Mouse (Mus musculus) macrophage (primary cell): ENCODE results near the gene Fyttd1. TPM values are rescaled to one million over a fixed set of nuclear protein-coding genes. Genes with fewer than 3 reads are reported as not detected.
"Not testable (repeated sequence)": the region's sequence is repeated elsewhere in the genome, so short reads cannot be mapped to it uniquely, and the experiment has no call there.

Source experiments
- H3K27ac ChIP-seq: fragments of 350-480 bp; formaldehyde crosslinking; 2 replicates; pipeline ENCODE4 v1.9.0; 2021
- H3K36me3 ChIP-seq: fragments of 350-480 bp; formaldehyde crosslinking; 2 replicates; pipeline ENCODE4 v1.9.0; 2021; ENCODE audit errors: inconsistent target
- H3K4me3 ChIP-seq: fragments of 350-480 bp; formaldehyde crosslinking; 2 replicates; pipeline ENCODE4 v1.9.0; 2021; ENCODE audit errors: inconsistent target
- H3K79me2 ChIP-seq: fragments of 350-480 bp; formaldehyde crosslinking; 2 replicates; pipeline ENCODE4 v1.9.0; 2021; ENCODE audit errors: inconsistent target
- WGBS: methylation state at CpG from one replicate; pipeline ENCODE4 v1.1.7; 2026; ENCODE audit warnings: inconsistent platforms; ENCODE audit not compliant: missing documents; 5-methylcytosine and 5-hydroxymethylcytosine counted together
- polyA plus RNA-seq: library from polyadenylated mRNA; stranded (reverse); fragments of 250-400 nt; gene quantifications from 3 replicates; pipeline ENCODE4 v1.2.4, GENCODE M21; 2018; ENCODE audit warnings: inconsistent platforms

Gene Fyttd1
- polyA plus RNA-seq, 1 experiment from 2014 or later = 25.9 TPM

DNA sequence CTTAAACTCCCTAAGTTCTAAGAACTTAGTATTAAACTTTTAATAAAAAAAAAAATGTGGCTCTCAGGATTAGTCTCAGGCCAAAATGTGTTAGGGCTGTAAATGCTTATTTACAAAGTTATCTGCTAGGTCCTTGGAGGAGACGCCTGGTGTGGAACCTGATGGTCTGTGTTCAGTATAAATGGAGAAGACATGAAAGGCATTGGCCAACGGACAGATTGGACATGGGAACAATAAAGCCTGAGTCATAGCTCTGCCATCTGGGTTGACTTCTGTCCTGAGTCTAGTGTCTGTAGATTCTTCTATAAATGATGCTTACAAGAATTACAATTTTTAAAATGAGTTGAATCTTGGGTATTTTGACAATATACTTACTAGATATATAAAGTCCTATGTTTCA lies 28.9 kb downstream of the Fyttd1 start:
- Histone ChIP-seq H3K36me3 (0 out of 2 replicates have a peak, but pooled peaks cover 10% of the 10 kb centered on the region), H3K27ac (no peak overlapping the region), H3K4me3 (no peak overlapping the region), H3K79me2 (no peaks in the 10 kb centered on the region)
- WGBS = 90% methylated on average over 2 of the region's 2 CpGs

DNA sequence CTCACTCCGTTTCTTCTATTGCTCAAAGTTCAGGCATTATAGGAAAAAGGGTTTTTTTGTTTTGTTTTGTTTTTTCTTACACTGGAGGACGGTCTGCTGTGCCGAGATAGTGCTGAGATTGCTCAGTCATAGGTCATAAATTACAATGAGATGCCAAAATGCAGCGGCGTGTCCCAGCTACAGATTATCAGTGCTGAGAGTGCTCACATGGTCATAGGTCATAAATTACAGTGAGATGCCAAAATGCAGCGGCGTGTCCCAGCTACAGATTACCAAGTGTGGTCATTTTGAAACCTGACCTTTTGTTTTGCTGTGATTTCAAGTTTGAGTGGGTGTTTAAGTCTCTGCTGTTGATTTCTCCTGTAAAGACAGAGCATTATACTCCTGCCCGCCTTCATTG lies 29.4 kb downstream of the Fyttd1 start:
- WGBS = 89% methylated on average over 8 of the region's 8 CpGs
- Histone ChIP-seq H3K36me3 (0 out of 2 replicates have a peak, but pooled peaks cover 10% of the 10 kb centered on the region), H3K4me3 (no peak overlapping the region)

DNA sequence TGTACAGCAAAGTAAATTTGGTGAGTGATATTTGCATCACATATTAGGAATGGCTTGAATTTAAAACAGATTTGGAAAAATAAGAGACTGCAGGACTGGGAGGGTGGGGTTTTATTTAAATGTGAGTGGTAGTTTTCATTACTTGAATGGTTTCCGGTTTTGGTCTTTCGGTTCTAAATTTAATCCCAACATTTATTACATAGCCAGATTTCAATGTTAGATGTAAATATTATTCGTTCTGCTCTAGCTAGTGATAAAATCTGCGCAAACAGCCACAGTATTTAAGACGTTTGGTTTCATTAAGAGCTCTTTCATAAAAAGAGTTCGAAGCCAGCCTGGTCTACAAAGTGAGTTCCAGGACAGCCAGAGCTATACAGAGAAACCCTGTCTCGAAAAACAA lies 35.9 kb downstream of the Fyttd1 start:
- 47% methylated on average over 7 of the region's 7 CpGs for WGBS
- no peak overlapping the region; the same call in 1 of the 2 replicates for H3K4me3 ChIP-seq
- H3K79me2 ChIP-seq = peaks cover 39% of the 10 kb centered on the region
- no peak overlapping the region for H3K27ac ChIP-seq
- no peaks in the 10 kb centered on the region for H3K36me3 ChIP-seq

More for the DNA sequence above, 29.4 kb downstream of the Fyttd1 start:
- H3K27ac ChIP-seq = no peak overlapping the region
- H3K79me2 ChIP-seq = no peaks in the 10 kb centered on the region

DNA sequence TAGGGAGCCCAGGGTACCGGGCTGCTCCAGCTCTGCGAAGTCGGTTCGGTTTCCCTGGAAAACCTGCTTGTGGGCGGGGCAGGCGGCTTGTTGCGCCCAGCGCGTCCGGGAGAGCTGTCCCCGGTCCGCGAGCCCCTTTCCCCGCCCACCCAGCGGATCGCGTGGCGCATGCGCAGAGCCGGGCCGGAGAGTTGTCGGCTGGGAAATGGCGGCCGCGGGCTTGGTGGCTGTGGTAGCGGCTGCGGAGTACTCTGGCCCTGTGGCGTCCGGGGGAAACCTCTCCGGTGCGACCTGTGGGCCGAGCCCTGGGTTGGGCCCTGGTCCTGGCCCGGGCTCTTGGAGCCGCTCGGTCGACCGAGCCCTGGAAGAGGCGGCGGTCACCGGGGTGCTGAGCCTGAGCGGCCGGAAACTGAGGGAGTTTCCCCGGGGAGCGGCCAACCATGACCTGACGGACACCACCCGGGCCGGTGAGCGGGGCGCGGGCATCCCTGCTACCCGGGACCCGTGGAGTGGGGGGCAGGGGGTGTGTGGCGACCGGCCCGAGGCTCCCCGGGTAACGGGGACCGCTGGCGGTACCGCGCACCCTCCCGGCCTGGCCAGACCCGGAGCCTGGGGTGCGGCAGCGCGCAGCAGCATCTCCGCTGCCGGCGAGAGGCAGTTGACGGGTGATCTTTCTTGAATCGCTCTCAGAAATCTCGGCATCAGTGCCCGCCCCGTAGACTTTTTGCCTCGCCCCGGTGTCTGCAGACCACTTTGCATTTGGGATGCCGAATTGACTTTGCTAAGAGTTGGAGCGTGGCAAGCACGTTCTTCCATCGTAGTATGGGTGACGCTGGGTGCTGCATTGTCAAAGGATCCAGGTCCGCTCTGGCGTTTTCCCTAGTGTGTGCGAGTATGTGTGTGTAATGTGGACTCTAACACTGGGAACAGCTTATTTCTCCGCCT lies 36.9 kb downstream of the Fyttd1 start, which contains the start of gene Lrch3:
Gene Lrch3 (plus strand): TSS at position 164 of the 945 bp plus-strand sequence.
- under 1% methylated on average over 84 of the region's 85 CpGs for WGBS

DNA sequence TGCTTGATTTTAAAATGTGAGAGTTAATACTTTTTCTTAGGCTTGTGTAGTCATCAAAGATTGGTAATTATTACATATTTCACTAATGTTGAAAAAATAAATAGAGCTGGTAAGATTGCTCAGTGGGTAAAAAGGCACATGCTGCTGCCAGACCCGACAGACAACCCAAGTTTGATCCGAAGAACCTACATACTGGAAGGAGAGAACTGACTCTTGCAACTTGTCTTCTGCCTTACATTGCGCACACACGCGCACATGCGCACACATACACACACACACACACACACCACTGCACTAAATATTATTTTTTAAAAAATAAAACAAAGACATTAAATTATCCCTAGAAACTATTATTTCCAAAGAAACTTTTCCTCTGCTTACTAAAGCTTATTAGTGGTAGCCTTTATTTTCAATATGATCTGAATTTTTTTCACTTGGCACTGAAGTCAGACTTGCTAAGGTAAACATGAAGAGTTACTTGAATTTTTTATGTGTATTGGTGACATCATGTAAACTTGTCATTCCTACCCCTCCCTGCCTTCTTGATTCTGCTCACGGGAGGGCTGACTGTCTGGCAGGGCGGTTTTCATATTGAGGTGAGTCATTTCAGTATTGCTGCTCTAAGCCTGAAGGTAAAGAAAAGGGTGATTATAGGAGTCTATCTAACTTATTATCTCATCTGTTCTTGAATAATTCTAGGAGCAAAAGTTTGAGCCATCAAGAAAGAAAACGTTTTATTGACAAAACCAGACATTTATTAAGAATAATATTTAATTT lies 38.2 kb downstream of the Fyttd1 start:
- Histone ChIP-seq H3K79me2 (peaks cover 62% of the 10 kb centered on the region), H3K27ac (no peak overlapping the region), H3K4me3 (peak overlapping the region; percentile 90), H3K36me3 (no peaks in the 10 kb centered on the region)
- 84% methylated on average over 9 of the region's 9 CpGs for whole genome bisulfite sequencing

More for the DNA sequence above, 36.9 kb downstream of the Fyttd1 start, which contains the start of gene Lrch3:
- Histone ChIP-seq H3K36me3 (no peaks in the 10 kb centered on the region), H3K4me3 (peak within 1 kb of the TSS; percentile 90), H3K79me2 (peaks cover 49% of the 10 kb centered on the region), H3K27ac (no peak within 1 kb of the TSS)

DNA sequence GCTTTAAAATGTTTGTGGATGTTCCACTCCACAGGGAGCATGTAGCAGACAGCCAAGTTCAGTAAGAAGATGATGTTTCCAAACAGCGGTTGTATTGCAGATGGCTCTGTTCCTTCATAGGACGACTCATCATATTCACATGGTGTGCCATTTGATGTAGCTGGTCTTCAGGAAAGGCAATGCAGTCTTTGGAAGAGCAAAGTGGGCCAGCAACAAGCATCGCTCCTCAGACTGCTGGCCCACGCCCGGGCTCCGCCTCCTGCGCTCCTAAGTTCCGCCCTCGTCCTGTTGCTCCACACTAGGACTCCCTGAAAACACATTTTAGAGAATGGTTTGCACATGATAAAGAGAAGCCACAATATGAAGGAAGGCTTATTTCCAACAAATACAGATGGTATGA lies 49.3 kb downstream of the Fyttd1 start:
- H3K4me3 ChIP-seq, H3K27ac ChIP-seq, H3K36me3 ChIP-seq: not testable (repeated sequence)
- peaks cover 92% of the 10 kb centered on the region for H3K79me2 ChIP-seq
- over 99% methylated on average over 9 of the region's 9 CpGs for WGBS

DNA sequence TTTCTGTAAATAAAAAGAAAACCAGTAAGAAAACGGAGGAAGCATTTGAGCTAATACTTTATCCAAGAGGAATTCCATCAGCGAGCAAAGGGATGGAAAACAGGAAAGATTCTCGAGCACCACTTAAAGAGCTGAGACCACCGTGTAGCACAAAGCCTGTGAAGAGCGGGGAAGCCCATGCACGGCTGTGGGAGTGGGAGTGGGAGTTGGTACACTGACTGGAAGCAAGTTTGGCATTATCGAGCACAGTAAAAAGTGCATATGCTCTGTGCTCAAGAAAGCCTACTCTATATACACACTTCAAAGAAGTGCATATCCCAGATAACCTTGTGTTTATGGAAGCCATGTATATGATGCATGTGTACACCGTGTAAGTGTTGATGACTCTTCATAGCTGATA lies 49.7 kb downstream of the Fyttd1 start:
- Histone ChIP-seq H3K27ac (no peak overlapping the region), H3K79me2 (peaks cover 92% of the 10 kb centered on the region), H3K4me3 (no peak overlapping the region), H3K36me3 (peaks cover 6% of the 10 kb centered on the region; the same call in 1 of the 2 replicates)
- WGBS = 97% methylated on average over 8 of the region's 8 CpGs

DNA sequence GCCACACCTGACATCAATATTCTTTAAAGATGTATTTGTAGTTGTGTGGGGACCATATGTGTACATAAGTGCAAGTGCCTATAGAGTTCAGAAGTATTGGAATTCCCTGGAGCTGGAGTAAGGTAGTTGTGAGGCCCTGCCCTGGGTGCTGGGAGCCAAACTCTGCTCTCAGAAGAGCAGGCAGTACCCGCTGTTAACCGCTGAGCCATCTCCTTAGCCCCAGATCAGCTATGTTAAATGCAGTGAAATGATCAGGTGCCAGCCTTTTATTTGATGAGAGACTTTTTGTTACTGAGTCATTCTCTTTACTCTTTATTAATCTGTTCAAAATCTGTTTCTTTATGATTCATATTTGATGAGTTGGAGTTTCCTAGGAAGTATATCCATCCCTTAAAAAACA lies 52.6 kb downstream of the Fyttd1 start:
- Histone ChIP-seq H3K4me3 (no peak overlapping the region), H3K27ac (no peak overlapping the region), H3K79me2 (peaks cover 98% of the 10 kb centered on the region), H3K36me3 (peaks cover 6% of the 10 kb centered on the region; the same call in 1 of the 2 replicates)
- 95% methylated on average over 2 of the region's 2 CpGs for WGBS

DNA sequence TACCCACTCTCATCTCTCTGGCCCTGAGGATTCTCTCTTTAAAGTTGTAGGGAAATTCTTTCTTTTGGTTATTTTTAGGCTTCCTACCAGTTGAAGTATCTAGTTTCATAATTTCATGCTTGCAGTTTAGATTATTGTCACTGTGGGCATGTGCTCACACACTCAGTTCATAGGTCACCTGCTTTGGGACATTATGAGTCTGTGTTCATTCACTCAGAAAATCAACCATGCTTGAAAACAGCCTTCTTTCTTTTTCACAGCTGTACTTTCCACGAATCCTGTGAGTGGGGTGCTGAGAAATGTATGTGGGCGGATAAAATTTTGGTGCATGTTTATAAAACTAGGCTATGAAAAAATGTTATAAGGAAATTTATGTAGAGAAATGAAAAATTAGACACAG lies 57.2 kb downstream of the Fyttd1 start:
- no peak overlapping the region for H3K4me3 ChIP-seq
- WGBS = 100% methylated on average over 2 of the region's 2 CpGs
- peaks cover 99% of the 10 kb centered on the region for H3K79me2 ChIP-seq
- H3K27ac ChIP-seq = no peak overlapping the region
- no peaks in the 10 kb centered on the region for H3K36me3 ChIP-seq

DNA sequence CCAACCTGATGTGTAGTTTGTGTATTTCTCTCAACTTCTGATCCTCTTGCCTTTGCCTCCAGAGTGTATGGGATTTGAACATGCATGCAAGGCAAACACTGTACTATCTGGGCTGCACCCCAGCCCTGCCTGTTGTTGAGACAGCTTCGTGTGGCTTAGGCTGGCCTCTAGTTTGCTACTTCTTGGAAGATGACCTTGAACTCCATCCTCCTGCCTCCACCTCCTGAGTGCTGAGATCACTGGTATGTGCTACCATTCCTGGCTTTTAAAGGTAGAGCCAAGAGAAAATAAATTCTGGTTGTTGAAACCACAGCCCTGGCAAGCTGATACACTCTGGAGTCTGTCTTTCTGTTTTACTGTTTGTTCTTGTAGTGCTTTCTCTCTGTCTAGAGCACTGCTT lies 57.8 kb downstream of the Fyttd1 start:
- no peaks in the 10 kb centered on the region for H3K36me3 ChIP-seq
- no peak overlapping the region for H3K27ac ChIP-seq
- H3K79me2 ChIP-seq = peaks cover 99% of the 10 kb centered on the region
- H3K4me3 ChIP-seq = no peak overlapping the region
- WGBS = 100% methylated on average over 1 of the region's 1 CpGs

DNA sequence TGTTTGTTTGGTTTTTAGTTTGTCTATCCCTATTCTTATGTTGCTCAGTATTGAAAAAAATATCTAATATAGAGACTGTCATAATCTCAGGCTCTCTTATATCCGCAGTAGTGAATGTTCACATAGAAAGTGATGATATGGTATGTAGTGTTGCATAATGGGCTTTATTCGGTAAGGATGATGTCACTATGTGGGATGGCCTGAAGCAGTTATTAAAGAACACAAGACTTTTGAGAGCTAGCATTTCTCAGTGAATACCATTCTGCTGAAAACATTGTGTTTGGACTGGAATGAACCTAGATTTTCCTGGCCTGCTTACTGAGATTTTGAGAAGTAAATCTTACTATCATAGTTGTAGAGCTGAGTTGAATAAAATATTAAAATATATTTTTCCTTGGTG lies 60.1 kb downstream of the Fyttd1 start:
- Histone ChIP-seq H3K79me2 (peaks cover 99% of the 10 kb centered on the region), H3K27ac (no peak overlapping the region), H3K4me3 (no peak overlapping the region), H3K36me3 (no peaks in the 10 kb centered on the region)
- WGBS = 84% methylated on average over 2 of the region's 2 CpGs

DNA sequence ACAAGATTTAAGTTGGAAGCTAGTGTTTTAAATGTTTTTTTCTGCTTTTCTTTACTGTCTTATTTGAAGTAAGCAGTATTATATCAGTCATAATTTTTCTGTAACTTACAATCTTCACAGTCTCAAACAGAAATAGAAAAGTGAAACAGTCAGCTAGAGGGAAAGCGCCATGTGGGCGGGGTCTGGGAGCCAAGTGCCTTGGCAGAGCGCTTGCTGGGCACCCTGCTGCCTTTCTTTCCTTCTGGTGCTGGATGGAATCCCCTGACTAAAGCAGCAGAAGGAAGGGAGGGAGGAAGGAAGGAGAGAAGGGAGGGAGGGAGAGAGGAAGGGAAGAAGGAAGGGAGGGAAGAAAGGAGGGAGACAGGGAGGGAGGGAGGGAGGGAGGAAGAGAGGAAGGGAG lies 62.0 kb downstream of the Fyttd1 start:
- 88% methylated on average over 3 of the region's 3 CpGs for WGBS
- not testable (repeated sequence) for H3K27ac ChIP-seq, H3K36me3 ChIP-seq, H3K4me3 ChIP-seq
- peaks cover 99% of the 10 kb centered on the region for H3K79me2 ChIP-seq

DNA sequence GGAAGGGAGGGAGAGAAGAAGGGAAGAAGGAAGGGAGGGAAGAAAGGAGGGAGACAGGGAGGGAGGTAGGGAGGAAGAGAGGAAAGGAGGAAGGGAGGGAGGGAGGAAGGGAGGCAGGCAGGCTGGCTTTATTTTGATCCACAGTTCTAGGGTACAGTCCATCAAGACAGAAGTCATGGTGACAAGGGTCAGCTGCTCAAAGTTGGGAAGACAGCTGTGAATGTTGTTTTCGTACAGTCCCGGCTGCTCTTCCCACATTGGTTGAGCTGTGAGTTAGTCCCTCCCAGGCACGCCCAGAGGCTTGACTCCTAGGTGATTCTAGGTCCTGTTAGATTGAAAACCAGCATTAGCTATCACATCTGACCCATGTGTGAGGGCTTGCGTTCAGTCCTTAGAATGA lies 62.4 kb downstream of the Fyttd1 start:
- not testable (repeated sequence) for H3K27ac ChIP-seq, H3K4me3 ChIP-seq, H3K36me3 ChIP-seq
- H3K79me2 ChIP-seq = peaks cover 99% of the 10 kb centered on the region
- WGBS = 71% methylated on average over 1 of the region's 4 CpGs

DNA sequence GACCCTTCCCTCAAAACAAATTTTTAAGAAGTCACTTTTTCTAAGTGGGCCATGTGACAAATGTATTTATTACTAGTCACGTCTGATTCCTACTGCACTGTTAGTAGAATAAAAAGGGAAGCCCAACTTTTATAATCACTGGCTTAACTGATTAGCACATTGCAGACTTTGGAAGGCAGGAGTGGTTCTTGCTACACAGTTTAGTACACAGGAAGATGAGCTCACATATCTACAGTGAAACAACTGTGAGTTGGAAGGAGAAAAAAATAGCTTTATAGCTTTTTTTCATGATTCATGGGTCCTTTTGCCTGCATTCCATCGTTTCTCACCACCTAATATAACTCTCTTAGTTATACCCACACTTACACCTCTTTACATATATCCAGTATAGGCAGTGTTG lies 63.9 kb downstream of the Fyttd1 start:
- not testable (repeated sequence) for H3K4me3 ChIP-seq, H3K27ac ChIP-seq, H3K36me3 ChIP-seq
- peaks cover 99% of the 10 kb centered on the region for H3K79me2 ChIP-seq
- 78% methylated on average over 1 of the region's 2 CpGs for WGBS

DNA sequence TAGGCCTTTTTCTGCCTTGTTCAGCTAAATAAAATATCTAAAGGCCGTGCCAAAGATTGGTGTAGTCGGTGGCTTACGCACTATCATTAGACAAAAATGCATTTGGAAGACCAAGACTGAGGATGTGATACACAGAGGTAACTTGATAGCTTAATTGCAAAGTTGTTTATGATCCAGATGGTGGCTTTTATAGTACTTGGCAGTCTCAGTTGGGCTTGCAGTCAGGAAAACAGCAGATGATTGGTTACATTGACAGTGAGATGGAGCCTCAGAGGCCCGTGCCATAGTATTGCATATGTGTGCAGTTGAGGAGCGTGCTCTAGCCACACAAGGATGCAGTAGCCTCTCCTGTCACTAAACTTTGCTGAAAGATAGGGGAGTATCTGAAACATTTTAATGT lies 65.4 kb downstream of the Fyttd1 start:
- Histone ChIP-seq H3K36me3 (no peaks in the 10 kb centered on the region), H3K79me2 (peaks cover 99% of the 10 kb centered on the region), H3K27ac (no peak overlapping the region), H3K4me3 (no peak overlapping the region)
- 89% methylated on average over 5 of the region's 5 CpGs for WGBS
